Mouse (Mus musculus): ENCODE results near the gene Gng12. TPM values are rescaled to one million over a fixed set of nuclear protein-coding genes. Genes with fewer than 3 reads are reported as not detected.
"Not testable (repeated sequence)": the region's sequence is repeated elsewhere in the genome, so short reads cannot be mapped to it uniquely, and the experiment has no call there.

The Gng12 gene
- 246 and 251 TPM in 2 replicates for polyA plus RNA-seq (2011; ENCODE audit: insufficient read length, low read depth, missing spikeins)

DNA sequence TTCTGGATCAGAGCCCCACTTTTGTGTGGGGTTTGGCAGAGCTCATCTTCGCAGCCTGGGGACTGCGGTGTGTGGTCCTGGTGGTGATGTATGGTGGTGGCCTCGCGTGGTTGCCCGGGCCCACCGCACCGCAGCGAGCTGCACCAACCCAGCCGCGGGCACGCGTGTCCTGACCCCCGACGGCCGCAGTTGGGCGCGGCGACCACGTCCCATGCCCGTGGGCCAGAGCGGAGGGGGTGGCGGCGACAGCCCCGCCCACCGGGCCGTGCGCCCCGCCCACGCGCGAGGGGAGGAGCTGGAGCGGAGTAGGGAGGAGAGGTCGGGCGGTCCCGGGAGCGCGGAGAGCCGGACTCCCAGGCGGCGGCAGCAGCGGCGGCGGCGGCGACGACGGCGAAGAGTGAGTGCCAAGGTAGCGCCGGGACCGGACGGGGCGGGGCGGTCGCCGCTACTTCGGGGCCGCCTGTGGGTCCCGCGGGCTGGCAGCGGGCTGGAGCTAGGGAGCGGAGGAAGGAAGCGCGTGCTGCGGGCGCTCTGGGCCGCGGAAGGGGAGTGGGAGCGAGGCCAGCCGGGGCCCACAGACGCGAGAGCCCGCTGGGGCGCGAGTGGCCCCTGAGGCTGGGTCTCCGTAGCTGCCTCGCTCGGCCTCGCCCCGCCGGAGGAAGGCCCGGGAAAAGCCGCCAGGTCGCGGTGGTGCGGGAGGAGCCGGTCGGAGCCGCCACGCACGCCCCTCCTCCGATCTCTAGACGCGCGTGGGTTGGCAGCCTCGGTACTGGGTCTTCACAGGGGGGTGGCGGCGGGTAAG lies at the start of gene Gng12:
TSS of gene Gng12 (plus strand) at position 279 of the 802 bp plus-strand sequence.
- peaks cover 6% of the 10 kb centered on the region for H3K4me1 ChIP-seq (ENCODE audit: control insufficient read depth, insufficient read depth, low read length)
- H3K4me3 ChIP-seq (ENCODE audit: insufficient read depth, low read length): peak within 1 kb of the TSS; percentile 69
- H3K27ac ChIP-seq (ENCODE audit: insufficient read depth, low read length): peak within 1 kb of the TSS; percentile 22
- TF ChIP-seq CTCF (IDR thresholded peaks at IDR 0.05; ENCODE audit: borderline replicate concordance, insufficient read depth, low read length) (no peak), POLR2A (IDR thresholded peaks at IDR 0.05; ENCODE audit: low read depth, low read length) (peak; percentile 64)

GRCm38 (mm10) chr6:66848936-66849335 lies 47.3 kb upstream of the Gng12 start:
- no peak overlapping the region for H3K4me3 ChIP-seq (ENCODE audit: insufficient read depth, low read length)
- no peak for TF ChIP-seq CTCF (IDR thresholded peaks at IDR 0.05; ENCODE audit: borderline replicate concordance, insufficient read depth, low read length)
- no peak for TF ChIP-seq POLR2A (IDR thresholded peaks at IDR 0.05; ENCODE audit: low read depth, low read length)
- peaks cover 4% of the 10 kb centered on the region for H3K4me1 ChIP-seq (ENCODE audit: control insufficient read depth, insufficient read depth, low read length)
- H3K27ac ChIP-seq (ENCODE audit: insufficient read depth, low read length): peak overlapping the region; percentile 93

DNA sequence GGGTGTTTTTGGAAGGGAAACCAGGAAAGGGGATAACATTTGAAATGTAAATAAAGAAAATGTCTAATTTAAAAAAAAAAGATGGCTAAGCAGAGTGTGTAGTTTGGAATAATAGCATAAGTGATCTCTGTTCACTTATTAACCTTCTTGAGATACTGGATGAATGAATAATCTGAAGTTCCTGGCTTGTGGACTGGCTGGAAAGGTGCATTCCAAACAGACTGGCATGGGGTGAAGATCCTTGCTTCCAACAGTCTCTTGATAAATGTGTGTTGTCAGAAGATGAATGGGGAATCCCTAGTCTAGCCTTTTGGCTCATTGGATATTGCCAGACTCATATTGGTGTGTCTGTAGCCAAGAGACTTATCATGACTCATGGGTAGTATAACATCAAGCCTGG lies 40.0 kb upstream of the Gng12 start:
- Histone ChIP-seq H3K4me3 (ENCODE audit: insufficient read depth, low read length) (no peak overlapping the region), H3K27ac (ENCODE audit: insufficient read depth, low read length) (no peak overlapping the region), H3K4me1 (ENCODE audit: control insufficient read depth, insufficient read depth, low read length) (no peaks in the 10 kb centered on the region)
- TF ChIP-seq POLR2A (IDR thresholded peaks at IDR 0.05; ENCODE audit: low read depth, low read length) (no peak), CTCF (IDR thresholded peaks at IDR 0.05; ENCODE audit: borderline replicate concordance, insufficient read depth, low read length) (no peak)

DNA sequence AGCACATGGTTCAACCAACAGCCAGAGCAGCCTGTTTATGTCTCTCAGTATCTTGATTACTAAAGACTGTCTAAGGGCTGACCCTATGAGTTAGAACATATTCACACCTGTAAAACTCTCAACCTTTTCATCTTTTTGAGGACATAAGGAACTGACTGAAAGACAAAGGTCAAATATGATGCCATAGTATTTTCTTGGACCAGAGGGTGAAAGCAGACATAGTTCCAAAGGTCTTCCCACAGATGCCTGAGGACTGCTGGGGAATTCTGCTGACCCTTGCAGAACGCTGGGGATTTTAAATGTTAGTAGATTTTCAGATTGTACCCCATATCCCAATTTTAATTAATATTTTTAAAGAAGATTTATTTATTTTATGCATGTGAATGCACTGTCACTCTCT lies 37.8 kb upstream of the Gng12 start:
- no peaks in the 10 kb centered on the region for H3K4me1 ChIP-seq (ENCODE audit: control insufficient read depth, insufficient read depth, low read length)
- no peak overlapping the region for H3K4me3 ChIP-seq (ENCODE audit: insufficient read depth, low read length)
- H3K27ac ChIP-seq (ENCODE audit: insufficient read depth, low read length): no peak overlapping the region
- TF ChIP-seq CTCF (IDR thresholded peaks at IDR 0.05; ENCODE audit: borderline replicate concordance, insufficient read depth, low read length): no peak
- TF ChIP-seq POLR2A (IDR thresholded peaks at IDR 0.05; ENCODE audit: low read depth, low read length): no peak

DNA sequence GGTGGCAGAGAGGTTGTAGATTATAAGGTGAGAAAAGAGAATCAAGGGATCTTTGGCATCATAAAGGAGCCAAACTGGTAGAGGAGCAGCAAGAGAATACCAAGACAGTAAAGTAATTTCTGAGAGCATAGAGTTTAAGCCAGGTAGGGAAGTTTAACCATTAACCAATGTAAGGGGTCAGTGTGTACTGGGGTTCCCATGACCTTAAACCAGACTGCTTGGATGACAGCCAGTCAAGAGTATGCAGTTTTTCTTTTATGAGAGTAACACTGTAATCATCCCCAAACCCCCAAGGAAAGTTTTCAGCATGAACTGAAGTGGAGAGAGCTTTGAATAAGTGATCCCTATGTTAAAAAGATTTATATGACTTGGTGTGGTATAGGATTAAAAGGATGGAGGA lies 36.8 kb upstream of the Gng12 start:
- no peak for TF ChIP-seq POLR2A (IDR thresholded peaks at IDR 0.05; ENCODE audit: low read depth, low read length)
- TF ChIP-seq CTCF (IDR thresholded peaks at IDR 0.05; ENCODE audit: borderline replicate concordance, insufficient read depth, low read length): no peak
- no peak overlapping the region for H3K27ac ChIP-seq (ENCODE audit: insufficient read depth, low read length)
- H3K4me1 ChIP-seq (ENCODE audit: control insufficient read depth, insufficient read depth, low read length): no peaks in the 10 kb centered on the region
- H3K4me3 ChIP-seq (ENCODE audit: insufficient read depth, low read length): no peak overlapping the region

DNA sequence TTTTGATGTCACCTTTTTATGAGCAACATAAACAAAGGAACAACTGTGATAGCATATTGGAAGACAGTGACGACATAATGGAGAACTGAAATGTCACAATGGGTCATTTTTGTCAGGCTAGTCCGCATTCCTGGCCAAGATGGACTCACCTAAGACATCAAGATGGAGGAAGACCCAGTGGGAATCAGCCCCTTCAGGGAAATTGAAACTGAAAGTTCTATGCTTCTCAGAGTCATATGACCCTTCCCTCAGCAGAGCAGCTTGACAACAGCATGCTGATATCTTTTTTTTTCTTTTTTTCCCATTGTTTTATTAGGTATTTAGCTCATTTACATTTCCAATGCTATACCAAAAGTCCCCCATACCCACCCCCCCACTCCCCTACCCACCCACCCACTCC lies 31.7 kb upstream of the Gng12 start:
- no peak for TF ChIP-seq POLR2A (IDR thresholded peaks at IDR 0.05; ENCODE audit: low read depth, low read length)
- no peak for TF ChIP-seq CTCF (IDR thresholded peaks at IDR 0.05; ENCODE audit: borderline replicate concordance, insufficient read depth, low read length)
- no peak overlapping the region for H3K27ac ChIP-seq (ENCODE audit: insufficient read depth, low read length)
- no peak overlapping the region for H3K4me3 ChIP-seq (ENCODE audit: insufficient read depth, low read length)
- H3K4me1 ChIP-seq (ENCODE audit: control insufficient read depth, insufficient read depth, low read length): no peaks in the 10 kb centered on the region

- TF ChIP-seq CTCF (IDR thresholded peaks at IDR 0.05; ENCODE audit: borderline replicate concordance, insufficient read depth, low read length) (no peak), POLR2A (IDR thresholded peaks at IDR 0.05; ENCODE audit: low read depth, low read length) (no peak)
- no peak overlapping the region for H3K4me3 ChIP-seq (ENCODE audit: insufficient read depth, low read length)
- H3K27ac ChIP-seq (ENCODE audit: insufficient read depth, low read length): no peak overlapping the region
- H3K4me1 ChIP-seq (ENCODE audit: control insufficient read depth, insufficient read depth, low read length): no peaks in the 10 kb centered on the region
Measured at GRCm38 (mm10) chr6:66866295-66866694, 29.9 kb upstream of the Gng12 start.

DNA sequence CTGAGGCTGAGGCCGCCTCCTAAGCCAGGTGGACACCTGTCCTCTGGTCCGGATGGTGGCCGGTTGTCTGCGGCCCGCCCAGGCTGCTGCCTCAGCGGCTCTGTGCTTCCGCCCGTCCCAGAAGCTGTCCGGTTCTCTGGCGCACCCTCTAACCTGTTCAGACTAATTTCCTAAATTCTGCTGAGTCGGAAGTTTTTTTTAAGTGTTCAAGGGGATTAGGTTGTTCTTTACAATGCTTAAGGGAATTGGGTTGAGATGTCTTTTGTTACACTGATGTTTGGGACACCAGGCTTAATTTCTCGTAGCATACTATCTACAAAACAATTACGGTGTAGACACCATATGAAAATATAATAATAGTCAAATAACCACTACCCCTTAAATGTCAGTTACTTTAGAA lies 19.1 kb upstream of the Gng12 start:
- not testable (repeated sequence) for H3K4me1 ChIP-seq (ENCODE audit: control insufficient read depth, insufficient read depth, low read length); H3K4me3 ChIP-seq (ENCODE audit: insufficient read depth, low read length); H3K27ac ChIP-seq (ENCODE audit: insufficient read depth, low read length)

DNA sequence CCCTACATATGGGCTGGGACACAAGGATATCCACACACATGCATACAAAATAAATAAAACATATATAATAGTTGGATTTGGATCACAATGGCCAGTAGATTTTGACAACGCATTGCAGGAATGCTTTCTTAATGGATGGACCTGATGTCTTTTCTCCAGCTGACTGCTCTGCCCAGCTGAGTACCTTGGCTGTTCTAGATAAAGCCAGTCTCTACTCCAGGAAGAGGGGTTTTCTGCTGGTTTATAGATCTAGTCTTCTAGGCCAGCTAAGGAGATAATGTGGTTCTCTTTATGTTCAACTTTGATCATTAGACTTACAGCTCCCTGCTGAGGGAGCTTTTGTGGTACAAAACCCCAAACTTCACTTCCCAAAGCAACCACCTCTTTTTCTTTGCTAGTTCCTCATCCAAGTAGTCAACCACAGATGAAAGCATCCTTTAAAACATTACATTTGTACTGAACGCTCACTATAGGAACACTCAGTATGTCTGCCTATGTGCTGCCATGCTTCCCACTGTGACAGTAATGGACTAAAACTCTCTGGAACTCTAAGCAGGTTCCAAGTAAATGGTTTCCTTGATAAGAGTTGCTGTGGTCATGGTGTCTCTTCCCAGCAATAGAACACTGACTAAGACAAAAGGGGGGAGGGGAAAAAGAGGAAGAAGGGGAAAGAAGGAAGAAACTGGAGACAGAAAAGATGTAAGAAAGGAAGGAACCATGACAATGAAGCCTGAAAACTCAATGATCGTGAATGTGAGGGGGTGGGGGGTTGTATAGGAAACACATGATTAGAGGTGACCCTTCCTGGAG lies 5.6 kb upstream of the Gng12 start:
- Histone ChIP-seq H3K4me1 (ENCODE audit: control insufficient read depth, insufficient read depth, low read length) (no peaks in the 10 kb centered on the region), H3K27ac (ENCODE audit: insufficient read depth, low read length) (no peak overlapping the region), H3K4me3 (ENCODE audit: insufficient read depth, low read length) (no peak overlapping the region)
- TF ChIP-seq POLR2A (IDR thresholded peaks at IDR 0.05; ENCODE audit: low read depth, low read length) (no peak), CTCF (IDR thresholded peaks at IDR 0.05; ENCODE audit: borderline replicate concordance, insufficient read depth, low read length) (no peak)

DNA sequence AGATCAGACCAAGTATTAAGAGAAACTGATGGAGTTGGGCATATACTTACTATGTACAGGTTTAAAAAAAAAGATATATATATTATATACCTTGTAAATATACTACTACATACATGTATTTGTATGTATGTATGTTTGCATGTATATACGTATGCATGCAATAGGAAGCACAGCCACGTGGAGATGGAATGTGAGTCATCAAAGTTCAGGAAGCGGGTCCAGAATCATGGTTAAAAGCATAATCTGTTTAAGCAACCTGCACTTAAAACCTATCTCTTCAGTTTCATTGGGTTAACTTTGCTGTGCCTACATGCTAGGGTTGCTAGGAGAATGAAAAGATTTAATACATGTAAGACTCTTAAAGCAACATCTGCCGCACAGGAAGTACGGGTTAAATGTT lies 2.2 kb upstream of the Gng12 start:
- Histone ChIP-seq H3K27ac (ENCODE audit: insufficient read depth, low read length) (no peak overlapping the region), H3K4me1 (ENCODE audit: control insufficient read depth, insufficient read depth, low read length) (no peaks in the 10 kb centered on the region), H3K4me3 (ENCODE audit: insufficient read depth, low read length) (no peak overlapping the region)
- TF ChIP-seq CTCF (IDR thresholded peaks at IDR 0.05; ENCODE audit: borderline replicate concordance, insufficient read depth, low read length): no peak
- TF ChIP-seq POLR2A (IDR thresholded peaks at IDR 0.05; ENCODE audit: low read depth, low read length): no peak
